Mouse (Mus musculus) heart, postnatal 0 days (tissue): Measurements from ENCODE around the gene Ankrd52. TPM values are rescaled to one million over a fixed set of nuclear protein-coding genes. Genes with fewer than 3 reads are reported as not detected.

Experiments used
- ATAC-seq: fragments of 200-750 bp; cut with Nextera tagmentation; 2 replicates; pipeline ENCODE4 v1.8.0; 2017; ENCODE audit warnings: low read depth, moderate number of reproducible peaks, moderate library complexity; ENCODE audit not compliant: insufficient read depth
- DNase-seq: peaks from one replicate; pipeline ENCODE4 v3.0.0-alpha.2; 2016; ENCODE audit warnings: low spot score
- H3K27ac ChIP-seq: fragments of 300-500 bp; sonication (generic); 2 replicates; pipeline ENCODE4 v1.5.1; 2014; ENCODE audit warnings: low read depth, mild to moderate bottlenecking
- H3K27me3 ChIP-seq: fragments of 300-500 bp; sonication (generic); 2 replicates; pipeline ENCODE4 v1.6.1; 2014; ENCODE audit warnings: low read length, mixed read lengths; ENCODE audit not compliant: control insufficient read depth, insufficient read depth
- H3K36me3 ChIP-seq: fragments of 300-500 bp; sonication (generic); replicated peaks from 2 replicates; pipeline ENCODE4 v1.6.1; 2014; ENCODE audit warnings: low read length, mixed read lengths; ENCODE audit not compliant: control insufficient read depth, insufficient read depth
- H3K4me1 ChIP-seq: fragments of 300-500 bp; sonication (generic); 2 replicates; pipeline ENCODE4 v1.6.1; 2014; ENCODE audit warnings: antibody characterized with exemption; ENCODE audit not compliant: control insufficient read depth, insufficient read depth
- H3K4me2 ChIP-seq: fragments of 300-500 bp; sonication (generic); 2 replicates; pipeline ENCODE4 v1.6.1; 2014; ENCODE audit warnings: low read depth, mild to moderate bottlenecking, low read length, moderate library complexity
- H3K4me3 ChIP-seq: fragments of 300-500 bp; sonication (generic); 2 replicates; pipeline ENCODE4 v1.5.1; 2014; ENCODE audit warnings: low read depth, low read length
- H3K9ac ChIP-seq: fragments of 300-500 bp; sonication (generic); replicated peaks from 2 replicates; pipeline ENCODE4 v1.6.1; 2014; ENCODE audit warnings: low read depth, low read length, mixed read lengths
- H3K9me3 ChIP-seq: fragments of 300-500 bp; sonication (generic); replicated peaks from 2 replicates; pipeline ENCODE4 v1.6.1; 2016; ENCODE audit warnings: low read length; ENCODE audit not compliant: control insufficient read depth
- CTCF ChIP-seq: IDR thresholded peaks from 2 replicates; pipeline ENCODE4 v1.5.1; 2016; ENCODE audit warnings: antibody characterized with exemption, control low read depth, low read depth
- EP300 ChIP-seq: IDR thresholded peaks from 2 replicates; pipeline ENCODE4 v1.6.1; 2016; ENCODE audit warnings: antibody characterized with exemption, low read depth
- whole genome bisulfite sequencing: fragments of 180-500 bp; shearing (Covaris S2); extraction: QIAGEN DNeasy Blood & Tissue Kit; methylation state at CpG from one replicate; pipeline ENCODE4 v1.1.7; 2014; 5-methylcytosine and 5-hydroxymethylcytosine counted together
- polyA plus RNA-seq: library from polyadenylated mRNA; unstranded; fragments of >200 nt; fragmentation: Nextera tagmentation; extraction: Ambion mirVana; gene quantifications from 2 replicates; pipeline ENCODE4 v1.2.1, GENCODE M21; 2015
- total RNA-seq: library from RNA; depleted of rRNA; stranded (reverse); fragments of >200 nt; gene quantifications from 2 replicates; pipeline ENCODE4 v1.2.3, GENCODE M21; 2014; ENCODE audit warnings: low replicate concordance

Gene Ankrd52
- total and polyA plus RNA-seq, 2 experiments from 2014 or later, result 4.5 to 17.6 TPM

DNA sequence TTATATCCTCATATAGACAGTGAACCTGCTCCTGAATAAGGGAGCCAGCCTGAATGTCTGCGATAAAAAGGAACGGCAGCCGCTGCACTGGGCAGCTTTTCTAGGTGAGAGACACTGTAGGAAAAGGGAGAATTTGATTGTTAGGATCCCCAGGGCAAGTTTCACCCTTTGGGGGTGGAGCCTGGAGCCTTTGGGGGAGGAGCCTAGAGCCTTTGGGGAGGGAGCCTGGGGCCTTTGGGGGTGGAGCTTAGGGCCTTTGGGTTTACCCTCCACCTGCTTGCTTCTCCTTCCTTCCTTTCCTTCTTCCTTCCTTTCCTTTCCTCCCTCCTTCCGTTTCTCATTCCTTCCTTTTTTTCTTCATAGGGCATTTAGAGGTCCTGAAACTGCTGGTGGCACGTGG is 3.6 kb downstream of the Ankrd52 start:
- 88% methylated on average over 5 of the region's 5 CpGs for WGBS

GRCm38 (mm10) chr10:128382482-128382881 is 5.6 kb downstream of the Ankrd52 start:
- Histone ChIP-seq H3K9me3 (no peaks in the 10 kb centered on the region), H3K27ac (no peak overlapping the region)
- no peak for ATAC-seq

More for the DNA sequence above, 3.6 kb downstream of the Ankrd52 start:
- Histone ChIP-seq H3K4me2 (no peak overlapping the region), H3K27me3 (no peaks in the 10 kb centered on the region), H3K4me3 (no peak overlapping the region), H3K9ac (no peak overlapping the region), H3K36me3 (peaks cover 71% of the 10 kb centered on the region), H3K27ac (no peak overlapping the region), H3K4me1 (peaks cover 14% of the 10 kb centered on the region), H3K9me3 (no peaks in the 10 kb centered on the region)
- DNase-seq (no peak), ATAC-seq (no peak)
- no peak for TF ChIP-seq CTCF
- no peak for TF ChIP-seq EP300

GRCm38 (mm10) chr10:128385902-128386301 is 9.0 kb downstream of the Ankrd52 start:
- H3K27me3 ChIP-seq, result no peaks in the 10 kb centered on the region
- 92% methylated on average over 7 of the region's 7 CpGs for WGBS
- no peaks in the 10 kb centered on the region for H3K9me3 ChIP-seq
- TF ChIP-seq CTCF (no peak), EP300 (no peak)
- no peak overlapping the region for H3K27ac ChIP-seq
- no peak for DNase-seq
- 0 out of 2 replicates have a peak, but pooled peaks cover 6% of the 10 kb centered on the region for H3K4me1 ChIP-seq
- no peak overlapping the region for H3K9ac ChIP-seq
- no peak overlapping the region for H3K4me3 ChIP-seq
- ATAC-seq, result no peak
- no peak overlapping the region for H3K4me2 ChIP-seq
- peaks cover 98% of the 10 kb centered on the region for H3K36me3 ChIP-seq

More at GRCm38 (mm10) chr10:128382482-128382881, 5.6 kb downstream of the Ankrd52 start:
- 91% methylated on average over 8 of the region's 8 CpGs for WGBS
- Histone ChIP-seq H3K4me3 (no peak overlapping the region), H3K36me3 (peaks cover 90% of the 10 kb centered on the region), H3K4me2 (no peak overlapping the region), H3K27me3 (no peaks in the 10 kb centered on the region), H3K4me1 (peaks cover 14% of the 10 kb centered on the region), H3K9ac (no peak overlapping the region)
- DNase-seq, result no peak
- TF ChIP-seq CTCF (no peak), EP300 (no peak)

DNA sequence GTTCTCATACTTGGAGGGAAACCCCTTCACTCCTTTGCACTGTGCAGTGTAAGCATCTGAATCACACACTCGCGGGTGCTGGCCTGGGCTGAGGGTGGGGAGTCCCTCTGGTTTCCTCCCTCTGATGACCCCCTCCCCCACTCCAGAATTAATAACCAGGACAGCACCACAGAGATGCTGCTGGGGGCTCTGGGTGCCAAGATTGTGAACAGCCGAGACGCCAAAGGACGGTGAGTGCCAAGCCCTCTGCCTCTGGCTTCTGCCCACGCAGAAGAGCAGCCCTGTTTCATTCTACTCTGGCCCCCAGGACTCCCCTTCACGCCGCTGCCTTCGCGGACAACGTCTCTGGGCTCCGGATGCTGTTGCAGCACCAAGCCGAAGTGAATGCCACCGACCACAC is 12.0 kb downstream of the Ankrd52 start:
- H3K4me3 ChIP-seq, result no peak overlapping the region
- no peaks in the 10 kb centered on the region for H3K9me3 ChIP-seq
- DNase-seq, result no peak
- peaks cover 14% of the 10 kb centered on the region; the same call in 1 of the 2 replicates for H3K4me1 ChIP-seq
- H3K9ac ChIP-seq, result no peak overlapping the region
- no peaks in the 10 kb centered on the region for H3K27me3 ChIP-seq
- H3K27ac ChIP-seq, result no peak overlapping the region
- WGBS, result 86% methylated on average over 14 of the region's 14 CpGs
- TF ChIP-seq CTCF (no peak), EP300 (no peak)
- peaks cover 100% of the 10 kb centered on the region for H3K36me3 ChIP-seq
- ATAC-seq, result no peak
- H3K4me2 ChIP-seq, result no peak overlapping the region

- Histone ChIP-seq H3K9ac (no peak overlapping the region), H3K27ac (no peak overlapping the region), H3K4me1 (peaks cover 14% of the 10 kb centered on the region; the same call in 1 of the 2 replicates), H3K9me3 (no peaks in the 10 kb centered on the region), H3K36me3 (peaks cover 98% of the 10 kb centered on the region), H3K4me2 (no peak overlapping the region), H3K4me3 (no peak overlapping the region), H3K27me3 (no peaks in the 10 kb centered on the region)
- no peak for TF ChIP-seq CTCF
- TF ChIP-seq EP300, result no peak
- ATAC-seq (peak; percentile 33; the same call in 1 of the 2 replicates), DNase-seq (no peak)
- WGBS, result 48% methylated on average over 6 of the region's 6 CpGs
Observed at GRCm38 (mm10) chr10:128389570-128389969, 12.7 kb downstream of the Ankrd52 start.

- TF ChIP-seq EP300 (no peak), CTCF (no peak)
- no peaks in the 10 kb centered on the region for H3K27me3 ChIP-seq
- no peak overlapping the region for H3K27ac ChIP-seq
- H3K9ac ChIP-seq, result no peak overlapping the region
- H3K36me3 ChIP-seq, result peaks cover 90% of the 10 kb centered on the region
- 86% methylated on average over 12 of the region's 12 CpGs for WGBS
- H3K4me3 ChIP-seq, result no peak overlapping the region
- no peaks in the 10 kb centered on the region for H3K9me3 ChIP-seq
- DNase-seq (no peak), ATAC-seq (no peak)
- H3K4me2 ChIP-seq, result no peak overlapping the region
- peaks cover 14% of the 10 kb centered on the region; the same call in 1 of the 2 replicates for H3K4me1 ChIP-seq
Observed at GRCm38 (mm10) chr10:128390366-128390765, 13.5 kb downstream of the Ankrd52 start.
